Mouse (Mus musculus) spleen, adult 2 months (tissue): ENCODE data around the gene Gm20388.

Experiments used
- CTCF ChIP-seq: fragments of 200-500 bp; IDR thresholded peaks from 2 replicates; pipeline ENCODE4 v1.5.1; 2011; ENCODE audit warnings: mild to moderate bottlenecking, inconsistent platforms; ENCODE audit not compliant: insufficient read depth, insufficient read length, insufficient replicate concordance; ENCODE audit errors: extremely low read depth
- POLR2A ChIP-seq: fragments of 200-500 bp; IDR thresholded peaks from 2 replicates; pipeline ENCODE4 v1.6.1; 2011; ENCODE audit warnings: low read depth, low read length, inconsistent platforms

GRCm38 (mm10) chr8:120119429-120119828, 208.8 kb downstream of the Gm20388 start:
- no peak for TF ChIP-seq CTCF
- no peak for TF ChIP-seq POLR2A
